Mouse (Mus musculus) spleen, adult 2 months (tissue): Measurements from ENCODE around the gene Fam172a. TPM values are rescaled to one million over a fixed set of nuclear protein-coding genes. Genes with fewer than 3 reads are reported as not detected.

ENCODE experiments used
- DNase-seq, 2 experiments: peaks; one replicate each; pipeline versions ENCODE4 v3.0.0 to v3.0.0-alpha.2; 2012 to 2021; ENCODE audit warnings: low spot score in 2 of 2, low read depth in 1 of 2
- H3K27ac ChIP-seq: fragments of 200-500 bp; 2 replicates; pipeline ENCODE4 v1.5.1; 2012; ENCODE audit warnings: low read length, inconsistent platforms; ENCODE audit not compliant: insufficient read depth
- H3K27me3 ChIP-seq: fragments of 200-500 bp; 2 replicates; pipeline ENCODE4 v1.6.1; 2012; ENCODE audit warnings: mild to moderate bottlenecking, moderate library complexity, low read length, inconsistent platforms; ENCODE audit not compliant: control insufficient read depth, insufficient read depth
- H3K36me3 ChIP-seq: fragments of 200-500 bp; 2 replicates; pipeline ENCODE4 v1.6.1; 2012; ENCODE audit warnings: mild to moderate bottlenecking, low read length, inconsistent platforms; ENCODE audit not compliant: control insufficient read depth, insufficient read depth
- H3K4me1 ChIP-seq: fragments of 200-500 bp; 2 replicates; pipeline ENCODE4 v1.6.1; 2011; ENCODE audit warnings: inconsistent platforms; ENCODE audit not compliant: control insufficient read depth, insufficient read depth, insufficient read length
- H3K4me3 ChIP-seq: fragments of 200-500 bp; 2 replicates; pipeline ENCODE4 v1.5.1; 2011; ENCODE audit warnings: mild to moderate bottlenecking, inconsistent platforms; ENCODE audit not compliant: insufficient read depth, insufficient read length; ENCODE audit errors: extremely low read depth
- CTCF ChIP-seq: fragments of 200-500 bp; IDR thresholded peaks from 2 replicates; pipeline ENCODE4 v1.5.1; 2011; ENCODE audit warnings: mild to moderate bottlenecking, inconsistent platforms; ENCODE audit not compliant: insufficient read depth, insufficient read length, insufficient replicate concordance; ENCODE audit errors: extremely low read depth
- POLR2A ChIP-seq: fragments of 200-500 bp; IDR thresholded peaks from 2 replicates; pipeline ENCODE4 v1.6.1; 2011; ENCODE audit warnings: low read depth, low read length, inconsistent platforms
- WGBS: fragments of 180-500 bp; shearing (Covaris S2); methylation state at CpG from one replicate; pipeline ENCODE4 v1.1.7; 2018; 5-methylcytosine and 5-hydroxymethylcytosine counted together
- polyA plus RNA-seq: library from polyadenylated mRNA; depleted of rRNA; stranded (reverse); fragments of >200 nt; gene quantifications from 2 replicates; pipeline ENCODE4 v1.2.3, GENCODE M21; 2012

The Fam172a gene
- polyA plus RNA-seq, 1 experiment = 7.1 TPM

DNA sequence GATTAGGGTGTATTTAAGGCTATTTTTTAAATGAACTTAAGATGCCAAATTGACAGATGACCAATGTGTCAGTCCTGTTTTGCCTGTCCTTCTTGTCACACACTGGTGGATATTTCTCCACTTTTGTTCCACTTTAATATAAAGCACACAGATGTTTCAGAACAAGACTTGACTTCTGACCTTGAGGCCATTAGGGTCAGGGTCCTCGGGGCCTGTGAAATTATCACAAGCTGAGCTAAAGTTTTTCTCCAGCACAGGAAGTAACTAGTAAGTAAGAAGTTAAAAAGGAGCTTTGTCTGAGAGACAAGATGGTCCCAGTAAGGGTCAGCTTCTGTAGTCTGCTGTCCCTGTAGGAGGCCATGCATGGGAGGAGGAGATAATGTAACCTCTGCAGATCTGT, 255.8 kb downstream of the Fam172a start:
- TF ChIP-seq CTCF (no peak), POLR2A (no peak)
- 80% methylated on average over 1 of the region's 1 CpGs for WGBS
- H3K36me3 ChIP-seq = no peaks in the 10 kb centered on the region

DNA sequence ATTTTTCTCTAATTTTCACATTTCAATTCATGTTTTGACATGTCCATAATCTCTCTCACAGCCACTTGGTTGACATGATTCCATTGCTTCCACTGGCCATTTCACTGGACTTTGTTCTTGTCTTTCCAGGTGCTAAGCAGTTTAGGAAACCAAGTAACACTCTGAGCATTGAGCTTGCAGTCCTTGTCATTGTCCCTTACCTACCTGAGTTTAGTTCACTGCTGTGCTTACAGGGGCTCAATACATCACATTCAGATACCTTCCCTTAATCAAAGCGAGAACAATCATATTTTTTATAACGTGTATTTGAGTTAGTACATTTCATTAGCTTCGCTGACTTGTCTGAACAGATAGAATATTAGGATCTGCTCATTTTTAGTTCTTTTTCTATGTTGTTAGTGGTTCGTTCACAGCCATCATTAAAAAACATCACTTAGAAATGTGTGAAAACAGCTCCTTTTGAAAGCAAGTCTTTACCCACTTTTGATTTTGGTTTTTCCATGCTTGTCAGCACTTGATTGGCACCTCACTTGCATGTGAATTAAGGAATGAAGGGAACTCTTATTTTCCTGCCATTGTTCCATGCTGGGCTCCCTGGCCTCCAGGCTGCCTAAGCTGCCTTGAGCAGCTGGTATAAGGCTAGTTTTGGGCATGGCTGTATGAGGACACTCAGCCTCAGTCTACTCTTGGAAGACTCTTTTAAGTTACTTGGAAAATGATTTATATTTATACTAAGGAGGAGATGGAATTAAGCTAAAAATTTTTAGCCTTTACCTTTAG, 257.9 kb downstream of the Fam172a start:
- DNase-seq = no peak
- Histone ChIP-seq H3K27ac (no peak overlapping the region), H3K4me1 (no peaks in the 10 kb centered on the region), H3K27me3 (no peaks in the 10 kb centered on the region), H3K4me3 (no peak overlapping the region), H3K36me3 (no peaks in the 10 kb centered on the region)
- no peak for TF ChIP-seq CTCF
- no peak for TF ChIP-seq POLR2A
- WGBS = 94% methylated on average over 4 of the region's 4 CpGs

More for the DNA sequence above, 255.8 kb downstream of the Fam172a start:
- no peak for DNase-seq
- H3K4me1 ChIP-seq = no peaks in the 10 kb centered on the region
- no peaks in the 10 kb centered on the region for H3K27me3 ChIP-seq
- H3K27ac ChIP-seq = no peak overlapping the region
- H3K4me3 ChIP-seq = no peak overlapping the region

DNA sequence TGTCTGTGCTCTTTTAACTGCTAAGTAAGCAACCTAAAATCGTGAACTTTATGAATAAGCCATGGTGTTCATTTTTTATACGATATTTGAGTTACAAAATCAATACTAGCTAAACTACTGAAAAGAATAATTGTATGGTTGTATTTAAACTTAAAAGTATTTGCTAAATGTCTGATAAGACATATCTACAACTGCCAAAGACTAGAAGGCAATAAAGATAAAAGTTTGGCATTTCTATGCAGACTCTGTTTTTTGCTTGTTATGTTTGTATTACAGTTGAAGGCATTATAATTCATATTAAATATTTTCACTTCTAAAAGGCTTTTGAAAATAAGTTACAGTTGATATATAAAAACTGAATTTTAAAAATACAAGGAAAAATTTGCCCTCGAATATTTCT, 274.4 kb downstream of the Fam172a start:
- no peaks in the 10 kb centered on the region for H3K4me1 ChIP-seq
- H3K27me3 ChIP-seq = no peaks in the 10 kb centered on the region
- H3K27ac ChIP-seq = no peak overlapping the region
- TF ChIP-seq POLR2A = no peak
- TF ChIP-seq CTCF = no peak
- H3K4me3 ChIP-seq = no peak overlapping the region
- DNase-seq = no peak
- no peaks in the 10 kb centered on the region for H3K36me3 ChIP-seq
- 86% methylated on average over 3 of the region's 3 CpGs for WGBS

DNA sequence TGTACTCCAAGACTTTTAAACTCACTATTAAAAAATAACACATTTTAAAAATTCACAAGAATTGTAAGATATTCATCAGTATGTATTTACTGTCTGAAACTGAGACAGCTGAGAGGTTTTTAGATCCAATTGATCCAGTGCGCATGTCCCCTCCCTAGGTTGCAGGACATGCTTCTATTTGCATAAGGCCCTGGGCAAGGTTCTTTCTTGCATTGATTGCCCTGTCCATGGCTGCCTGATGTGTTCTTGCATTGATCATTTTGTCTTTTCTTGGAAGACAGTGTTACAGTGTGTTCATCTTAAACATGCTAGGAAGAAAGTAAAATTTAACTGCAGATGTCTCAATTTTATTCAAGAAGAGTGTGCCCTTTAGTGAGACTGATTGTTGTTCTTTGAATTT, 275.3 kb downstream of the Fam172a start:
- Histone ChIP-seq H3K36me3 (no peaks in the 10 kb centered on the region), H3K4me1 (no peaks in the 10 kb centered on the region), H3K4me3 (no peak overlapping the region), H3K27ac (no peak overlapping the region), H3K27me3 (no peaks in the 10 kb centered on the region)
- no peak for TF ChIP-seq CTCF
- 92% methylated on average over 1 of the region's 1 CpGs for WGBS
- no peak for DNase-seq

DNA sequence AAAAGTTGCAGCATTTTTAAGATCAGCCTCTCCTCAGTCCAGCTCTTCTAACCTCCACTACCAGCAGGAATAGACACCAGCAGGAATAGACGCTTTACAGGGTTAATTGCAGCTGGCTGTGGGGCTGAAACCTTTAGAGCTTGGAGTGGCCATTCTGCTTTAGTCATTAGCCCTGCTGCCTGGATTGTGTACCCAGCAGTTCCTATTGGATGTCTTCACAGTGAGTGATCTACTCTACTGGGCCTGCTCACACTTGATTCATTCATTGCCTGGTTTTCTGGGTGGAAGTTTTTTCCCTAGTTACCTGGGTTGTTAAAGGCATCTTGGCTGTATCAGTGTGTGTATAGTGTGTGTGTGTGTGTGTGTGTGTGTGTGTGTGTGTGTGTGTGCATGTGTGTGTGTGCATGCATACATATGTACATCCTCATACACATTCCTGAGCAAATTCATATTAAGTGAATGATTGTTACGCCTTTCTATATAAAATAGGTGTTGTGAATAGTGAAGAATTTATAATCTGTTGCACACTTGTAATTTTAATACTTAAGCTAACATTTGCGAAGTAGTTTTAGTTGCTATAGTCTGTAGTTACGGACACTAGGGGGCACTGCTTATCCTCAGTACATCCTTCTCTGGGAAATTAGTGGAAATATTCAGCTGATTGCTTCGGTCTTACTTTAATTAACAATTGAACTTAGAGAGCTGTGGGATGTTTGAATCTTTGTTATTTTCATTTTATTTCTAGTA, 280.4 kb downstream of the Fam172a start:
- Histone ChIP-seq H3K4me3 (no peak overlapping the region), H3K4me1 (no peaks in the 10 kb centered on the region), H3K27me3 (no peaks in the 10 kb centered on the region), H3K36me3 (no peaks in the 10 kb centered on the region), H3K27ac (no peak overlapping the region)
- DNase-seq = no peak
- TF ChIP-seq CTCF (no peak), POLR2A (no peak)
- 60% methylated on average over 5 of the region's 5 CpGs for WGBS

DNA sequence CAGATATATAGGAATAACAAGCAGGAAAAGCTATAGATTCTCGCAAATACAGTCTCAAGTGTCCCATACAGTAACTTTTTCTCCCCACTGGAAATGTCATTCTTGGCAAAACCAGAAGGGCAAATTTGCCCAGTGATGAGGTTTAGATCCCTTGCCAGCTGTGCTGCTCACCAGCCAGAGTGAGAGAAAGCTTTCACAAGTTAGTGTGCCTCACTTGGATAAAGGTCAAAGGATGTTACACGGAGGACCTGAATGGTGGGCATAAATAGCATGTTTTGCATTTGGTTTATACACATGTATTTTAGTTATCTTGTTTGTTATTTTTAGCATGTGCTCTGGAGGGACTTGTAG, 281.0 kb downstream of the Fam172a start:
- H3K27me3 ChIP-seq = no peaks in the 10 kb centered on the region
- DNase-seq = no peak
- H3K4me3 ChIP-seq = no peak overlapping the region
- no peak overlapping the region for H3K27ac ChIP-seq
- no peaks in the 10 kb centered on the region for H3K36me3 ChIP-seq
- no peaks in the 10 kb centered on the region for H3K4me1 ChIP-seq
- WGBS = 94% methylated on average over 2 of the region's 2 CpGs
- TF ChIP-seq POLR2A = no peak
- TF ChIP-seq CTCF = no peak

DNA sequence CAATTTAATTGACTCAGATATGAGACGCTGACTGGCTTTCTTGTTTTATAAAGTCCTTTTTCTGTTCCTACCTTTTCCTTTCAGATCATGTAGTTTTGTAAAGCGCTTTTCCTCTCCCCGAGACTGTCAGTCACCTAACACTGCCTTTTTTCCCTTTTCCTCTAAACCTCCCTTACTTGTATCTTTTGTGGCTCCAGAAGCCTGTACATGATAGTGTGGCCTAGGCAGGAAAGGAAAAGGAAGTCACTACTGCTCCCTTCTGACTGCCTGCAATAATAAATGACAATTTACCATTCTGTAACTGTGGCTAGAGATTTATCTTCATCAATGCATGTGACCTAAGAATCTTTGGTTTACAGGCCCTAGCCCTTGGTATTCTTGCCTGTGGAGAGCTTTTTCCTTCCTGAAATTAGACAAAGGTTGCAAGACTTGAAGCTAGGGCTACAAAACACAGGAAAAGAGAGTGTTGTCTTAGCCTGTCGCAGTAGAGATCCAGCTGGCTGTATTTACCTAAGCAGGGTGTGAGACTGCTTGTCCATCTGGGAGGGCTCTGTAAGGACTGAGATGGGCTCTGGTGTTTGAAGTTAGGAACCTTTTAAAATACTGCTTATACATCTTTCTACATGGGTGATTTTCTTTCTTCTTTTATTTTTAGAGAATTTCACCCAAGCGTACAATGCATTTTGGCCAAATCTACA, 289.5 kb downstream of the Fam172a start:
- no peaks in the 10 kb centered on the region for H3K27me3 ChIP-seq
- WGBS = 86% methylated on average over 5 of the region's 5 CpGs
- TF ChIP-seq POLR2A (no peak), CTCF (no peak)
- no peak overlapping the region for H3K4me3 ChIP-seq
- no peak overlapping the region for H3K27ac ChIP-seq
- H3K36me3 ChIP-seq = no peaks in the 10 kb centered on the region
- no peaks in the 10 kb centered on the region for H3K4me1 ChIP-seq
- no peak for DNase-seq
